Mouse (Mus musculus): ENCODE results near the gene Ptpn12. TPM values are rescaled to one million over a fixed set of nuclear protein-coding genes. Genes with fewer than 3 reads are reported as not detected.
A peak's percentile ranks its signal among the peaks of the same experiment; 100 is the strongest.

The Ptpn12 gene
- polyA plus RNA-seq (2016; fragmentation: Nextera tagmentation; extraction: Ambion mirVana) = 23.6 and 24.5 TPM in 2 replicates

- H3K9me3 ChIP-seq = no peaks in the 10 kb centered on the region
- peak within 1 kb of the TSS; percentile 99 for H3K27ac ChIP-seq
- DNase-seq (ENCODE audit: extremely low spot score, low spot score) = peak; percentile 95
- no peaks in the 10 kb centered on the region for H3K27me3 ChIP-seq (ENCODE audit: poor library complexity, severe bottlenecking)
- under 1% methylated on average over 73 of the region's 73 CpGs for WGBS
- 0 out of 2 replicates have a peak, but pooled peaks cover 2% of the 10 kb centered on the region for H3K36me3 ChIP-seq (replicated peaks)
- peak within 1 kb of the TSS; percentile 94 for H3K4me3 ChIP-seq
- H3K4me1 ChIP-seq = peaks cover 24% of the 10 kb centered on the region
Observed at GRCm38 (mm10) chr5:21055820-21056531, at the start of gene Ptpn12. Gene Ptpn12 (minus strand): TSS chr5:21055911.

GRCm38 (mm10) chr5:21091179-21091578 lies 35.5 kb upstream of the Ptpn12 start:
- H3K27ac ChIP-seq = no peak overlapping the region
- no peaks in the 10 kb centered on the region for H3K27me3 ChIP-seq (ENCODE audit: poor library complexity, severe bottlenecking)
- no peaks in the 10 kb centered on the region for H3K36me3 ChIP-seq (replicated peaks)
- H3K9me3 ChIP-seq = no peaks in the 10 kb centered on the region
- 83% methylated on average over 6 of the region's 6 CpGs for WGBS
- no peak overlapping the region for H3K4me3 ChIP-seq
- no peaks in the 10 kb centered on the region for H3K4me1 ChIP-seq
- no peak for DNase-seq (ENCODE audit: extremely low spot score, low spot score)

- Histone ChIP-seq H3K27ac (no peak overlapping the region), H3K9me3 (no peaks in the 10 kb centered on the region), H3K4me1 (peaks cover 24% of the 10 kb centered on the region), H3K4me3 (peak overlapping the region; percentile 94; the same call in 1 of the 2 replicates), H3K27me3 (ENCODE audit: poor library complexity, severe bottlenecking) (no peaks in the 10 kb centered on the region), H3K36me3 (replicated peaks) (no peaks in the 10 kb centered on the region)
- DNase-seq (ENCODE audit: extremely low spot score, low spot score) = no peak
- WGBS = 82% methylated on average over 2 of the region's 2 CpGs
Observed at GRCm38 (mm10) chr5:21057217-21057616, 1.5 kb upstream of the Ptpn12 start.

GRCm38 (mm10) chr5:21056595-21056994 lies 884 bp upstream of the Ptpn12 start:
- Histone ChIP-seq H3K9me3 (no peaks in the 10 kb centered on the region), H3K27ac (peak overlapping the region; percentile 99), H3K36me3 (replicated peaks) (no peaks in the 10 kb centered on the region), H3K4me3 (peak overlapping the region; percentile 94), H3K4me1 (peaks cover 24% of the 10 kb centered on the region), H3K27me3 (ENCODE audit: poor library complexity, severe bottlenecking) (no peaks in the 10 kb centered on the region)
- DNase-seq (ENCODE audit: extremely low spot score, low spot score) = no peak
- WGBS = 16% methylated on average over 8 of the region's 8 CpGs

- Histone ChIP-seq H3K9me3 (no peaks in the 10 kb centered on the region), H3K27me3 (ENCODE audit: poor library complexity, severe bottlenecking) (no peaks in the 10 kb centered on the region), H3K4me3 (peak overlapping the region; percentile 94), H3K36me3 (replicated peaks) (peaks cover 2% of the 10 kb centered on the region; the same call in 1 of the 2 replicates), H3K27ac (peak overlapping the region; percentile 99), H3K4me1 (peaks cover 24% of the 10 kb centered on the region)
- WGBS = under 1% methylated on average over 82 of the region's 84 CpGs
- peak; percentile 58 for DNase-seq (ENCODE audit: extremely low spot score, low spot score)
Observed at GRCm38 (mm10) chr5:21055071-21055819, 466 bp downstream of the Ptpn12 start.

GRCm38 (mm10) chr5:21054472-21055070 lies 1.1 kb downstream of the Ptpn12 start:
- Histone ChIP-seq H3K9me3 (no peaks in the 10 kb centered on the region), H3K27ac (peak overlapping the region; percentile 99), H3K4me1 (peaks cover 24% of the 10 kb centered on the region), H3K4me3 (peak overlapping the region; percentile 94), H3K36me3 (replicated peaks) (peaks cover 2% of the 10 kb centered on the region; the same call in 1 of the 2 replicates), H3K27me3 (ENCODE audit: poor library complexity, severe bottlenecking) (no peaks in the 10 kb centered on the region)
- DNase-seq (ENCODE audit: extremely low spot score, low spot score) = peak; percentile 49
- under 1% methylated on average over 20 of the region's 20 CpGs for WGBS

GRCm38 (mm10) chr5:21053571-21054307 lies 2.0 kb downstream of the Ptpn12 start:
- DNase-seq (ENCODE audit: extremely low spot score, low spot score) = no peak

GRCm38 (mm10) chr5:21052521-21052920 lies 3.2 kb downstream of the Ptpn12 start:
- DNase-seq (ENCODE audit: extremely low spot score, low spot score) = no peak
- WGBS = 91% methylated on average over 1 of the region's 1 CpGs

More at GRCm38 (mm10) chr5:21053571-21054307, 2.0 kb downstream of the Ptpn12 start:
- Histone ChIP-seq H3K9me3 (peaks cover 5% of the 10 kb centered on the region; the same call in 1 of the 2 replicates), H3K4me3 (peak overlapping the region; percentile 94), H3K4me1 (peaks cover 24% of the 10 kb centered on the region), H3K27me3 (ENCODE audit: poor library complexity, severe bottlenecking) (no peaks in the 10 kb centered on the region), H3K27ac (no peak overlapping the region), H3K36me3 (replicated peaks) (peaks cover 2% of the 10 kb centered on the region; the same call in 1 of the 2 replicates)
- 73% methylated on average over 3 of the region's 3 CpGs for WGBS

GRCm38 (mm10) chr5:21050770-21051122 lies 5.0 kb downstream of the Ptpn12 start:
- Histone ChIP-seq H3K27me3 (ENCODE audit: poor library complexity, severe bottlenecking) (no peaks in the 10 kb centered on the region), H3K4me3 (no peak overlapping the region), H3K27ac (no peak overlapping the region), H3K36me3 (replicated peaks) (peaks cover 9% of the 10 kb centered on the region), H3K9me3 (peaks cover 5% of the 10 kb centered on the region; the same call in 1 of the 2 replicates), H3K4me1 (peaks cover 14% of the 10 kb centered on the region)
- no peak for DNase-seq (ENCODE audit: extremely low spot score, low spot score)
- 88% methylated on average over 2 of the region's 2 CpGs for WGBS

More at GRCm38 (mm10) chr5:21052521-21052920, 3.2 kb downstream of the Ptpn12 start:
- peaks cover 5% of the 10 kb centered on the region; the same call in 1 of the 2 replicates for H3K9me3 ChIP-seq
- H3K36me3 ChIP-seq (replicated peaks) = peaks cover 3% of the 10 kb centered on the region
- H3K4me1 ChIP-seq = peaks cover 24% of the 10 kb centered on the region
- H3K27ac ChIP-seq = no peak overlapping the region
- H3K27me3 ChIP-seq (ENCODE audit: poor library complexity, severe bottlenecking) = no peaks in the 10 kb centered on the region
- H3K4me3 ChIP-seq = no peak overlapping the region

- Histone ChIP-seq H3K36me3 (replicated peaks) (peaks cover 14% of the 10 kb centered on the region), H3K27ac (no peak overlapping the region), H3K4me1 (peaks cover 14% of the 10 kb centered on the region), H3K27me3 (ENCODE audit: poor library complexity, severe bottlenecking) (no peaks in the 10 kb centered on the region), H3K4me3 (no peak overlapping the region), H3K9me3 (peaks cover 5% of the 10 kb centered on the region; the same call in 1 of the 2 replicates)
- WGBS = 88% methylated on average over 6 of the region's 6 CpGs
- no peak for DNase-seq (ENCODE audit: extremely low spot score, low spot score)
Observed at GRCm38 (mm10) chr5:21050061-21050769, 5.5 kb downstream of the Ptpn12 start.

- no peak overlapping the region for H3K4me3 ChIP-seq
- no peak for DNase-seq (ENCODE audit: extremely low spot score, low spot score)
- H3K27ac ChIP-seq = no peak overlapping the region
- H3K27me3 ChIP-seq (ENCODE audit: poor library complexity, severe bottlenecking) = no peaks in the 10 kb centered on the region
- H3K36me3 ChIP-seq (replicated peaks) = peaks cover 14% of the 10 kb centered on the region
- WGBS = 93% methylated on average over 4 of the region's 4 CpGs
- H3K4me1 ChIP-seq = peaks cover 10% of the 10 kb centered on the region
- H3K9me3 ChIP-seq = peaks cover 5% of the 10 kb centered on the region; the same call in 1 of the 2 replicates
Observed at GRCm38 (mm10) chr5:21049006-21049405, 6.7 kb downstream of the Ptpn12 start.
